Mouse (Mus musculus) brain, embryonic 14.5 days (tissue): Measurements from ENCODE around the gene Shc4.

Experiments
- CTCF ChIP-seq: fragments of 200-500 bp; IDR thresholded peaks from 2 replicates; pipeline ENCODE4 v1.5.1; 2012; ENCODE audit warnings: inconsistent platforms, mild to moderate bottlenecking, moderate library complexity, borderline replicate concordance; ENCODE audit not compliant: insufficient read depth, insufficient read length; ENCODE audit errors: extremely low read depth
- POLR2A ChIP-seq: fragments of 200-500 bp; IDR thresholded peaks from 2 replicates; pipeline ENCODE4 v1.6.1; 2012; ENCODE audit warnings: mild to moderate bottlenecking, inconsistent platforms, borderline replicate concordance; ENCODE audit not compliant: poor library complexity, insufficient read depth, insufficient read length, severe bottlenecking; ENCODE audit errors: extremely low read depth

GRCm38 (mm10) chr2:125620213-125620907, 103.6 kb downstream of the Shc4 start:
- no peak for TF ChIP-seq CTCF
- TF ChIP-seq POLR2A: no peak
